ENCODE assay signal across 8 mouse cellular contexts in the genomic region with DNA sequence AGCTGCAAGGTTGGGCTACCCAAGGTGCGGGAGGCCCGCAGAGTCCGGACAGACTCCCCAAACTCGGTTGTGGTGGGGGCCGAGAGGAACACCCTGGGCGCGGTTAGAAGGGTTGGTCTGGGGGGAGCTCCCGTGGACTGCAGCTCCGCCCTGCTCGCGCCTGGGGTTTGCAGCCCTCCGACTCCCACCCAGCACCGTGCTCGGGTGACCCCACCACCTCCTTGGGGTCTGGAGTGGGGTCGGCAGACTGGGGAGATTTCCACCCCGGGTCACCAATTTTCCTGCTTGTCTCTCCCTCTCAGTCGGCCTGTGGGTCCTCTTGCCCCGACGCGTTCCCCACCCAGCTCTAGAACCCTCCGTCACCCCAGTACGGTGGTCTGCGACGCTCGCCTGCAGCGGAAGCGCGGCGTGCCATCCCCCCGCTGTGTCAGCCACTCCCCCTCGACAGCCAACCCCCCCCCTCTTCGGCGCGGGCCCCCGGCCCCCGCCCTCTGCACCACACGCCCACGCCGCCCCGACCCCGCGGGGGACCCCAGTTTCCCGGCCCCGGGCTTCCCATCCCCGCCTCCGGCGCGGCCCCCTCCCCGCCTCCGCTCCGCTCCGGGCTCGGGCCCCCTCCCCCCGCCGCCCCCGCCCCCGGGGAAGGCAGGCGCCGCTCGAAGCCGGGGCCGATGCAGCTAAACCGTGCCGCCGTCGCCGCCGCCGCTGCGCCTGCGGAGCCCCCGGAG. TPM values are rescaled to one million over a fixed set of nuclear protein-coding genes. Genes with fewer than 3 reads are reported as not detected.
DNase-seq lines count a peak whose midpoint lies in the region; ATAC-seq lines count a peak whose summit lies in the region.

Shank3 (plus strand) TSS at position 663 of the 728 bp plus-strand sequence.

- no peaks in the 10 kb centered on the region for H3K9me3 ChIP-seq in forebrain, embryonic 15.5 days
- H3K9me3 ChIP-seq in hindbrain, embryonic 14.5 days (ENCODE audit: control insufficient read depth, low read length), result no peaks in the 10 kb centered on the region
- H3K9me3 ChIP-seq in liver, embryonic 15.5 days (replicated peaks), result no peaks in the 10 kb centered on the region
- H3K9me3 ChIP-seq in stomach, embryonic 15.5 days, result no peaks in the 10 kb centered on the region

- H3K9ac ChIP-seq in forebrain, embryonic 15.5 days (replicated peaks), result peak within 1 kb of the TSS; percentile 70
- peak within 1 kb of the TSS; percentile 91 for H3K9ac ChIP-seq in hindbrain, embryonic 14.5 days
- H3K9ac ChIP-seq in liver, embryonic 15.5 days, result peak within 1 kb of the TSS; percentile 39; the same call in 1 of the 2 replicates
- H3K9ac ChIP-seq in stomach, embryonic 15.5 days, result peak within 1 kb of the TSS; percentile 34

- WGBS in forebrain, embryonic 15.5 days, result under 1% methylated on average over 57 of the region's 72 CpGs
- under 1% methylated on average over 41 of the region's 72 CpGs for WGBS in hindbrain, embryonic 14.5 days
- under 1% methylated on average over 42 of the region's 72 CpGs for WGBS in liver, embryonic 15.5 days (ENCODE audit: insufficient replicate concordance)
- WGBS in stomach, embryonic 15.5 days, result under 1% methylated on average over 46 of the region's 72 CpGs

- peaks cover 4% of the 10 kb centered on the region; the same call in 1 of the 2 replicates for H3K36me3 ChIP-seq in forebrain, embryonic 15.5 days
- peaks cover 12% of the 10 kb centered on the region for H3K36me3 ChIP-seq in hindbrain, embryonic 14.5 days (replicated peaks; ENCODE audit: control insufficient read depth, insufficient read depth)
- no peaks in the 10 kb centered on the region for H3K36me3 ChIP-seq in liver, embryonic 15.5 days (replicated peaks)
- H3K36me3 ChIP-seq in stomach, embryonic 15.5 days, result no peaks in the 10 kb centered on the region

- peak within 1 kb of the TSS; percentile 81 for H3K4me2 ChIP-seq in forebrain, embryonic 15.5 days (replicated peaks)
- H3K4me2 ChIP-seq in hindbrain, embryonic 14.5 days (replicated peaks), result peak within 1 kb of the TSS; percentile 91
- peak within 1 kb of the TSS; percentile 92 for H3K4me2 ChIP-seq in liver, embryonic 15.5 days
- H3K4me2 ChIP-seq in stomach, embryonic 15.5 days, result peak within 1 kb of the TSS; percentile 93

- H3K27me3 ChIP-seq in forebrain, embryonic 15.5 days, result peaks cover 7% of the 10 kb centered on the region; the same call in 1 of the 2 replicates
- H3K27me3 ChIP-seq in hindbrain, embryonic 14.5 days (ENCODE audit: control insufficient read depth, insufficient read depth, low read length), result no peaks in the 10 kb centered on the region
- peaks cover 55% of the 10 kb centered on the region for H3K27me3 ChIP-seq in liver, embryonic 15.5 days
- peaks cover 14% of the 10 kb centered on the region; the same call in 1 of the 2 replicates for H3K27me3 ChIP-seq in stomach, embryonic 15.5 days (replicated peaks)

- DNase-seq in kidney, postnatal 10 days, result peak; percentile 67
- no peak for DNase-seq in kidney, postnatal 25 days
- DNase-seq in adrenal gland, postnatal 25 days, result peak; percentile 38
- DNase-seq in hindbrain, embryonic 14.5 days (ENCODE audit: low spot score), result peak; percentile 32
- no peak for DNase-seq in natural killer cell, adult 2 months (ENCODE audit: low spot score in 2 of 2)

- H3K4me1 ChIP-seq in forebrain, embryonic 15.5 days, result peaks cover 17% of the 10 kb centered on the region
- peaks cover 32% of the 10 kb centered on the region for H3K4me1 ChIP-seq in hindbrain, embryonic 14.5 days (replicated peaks; ENCODE audit: control insufficient read depth, insufficient read depth, low read length)
- peaks cover 30% of the 10 kb centered on the region for H3K4me1 ChIP-seq in liver, embryonic 15.5 days (replicated peaks)
- peaks cover 10% of the 10 kb centered on the region; the same call in 1 of the 2 replicates for H3K4me1 ChIP-seq in stomach, embryonic 15.5 days

- ATAC-seq in forebrain, embryonic 15.5 days (replicated peaks), result peak; percentile 59
- ATAC-seq in hindbrain, embryonic 14.5 days (ENCODE audit: low FRiP score), result peak; percentile 49
- 0 out of 2 replicates have a peak, but pooled peaks have one; percentile 17 for ATAC-seq in liver, embryonic 15.5 days (ENCODE audit: insufficient read depth)
- peak; percentile 11; the same call in 1 of the 2 replicates for ATAC-seq in stomach, embryonic 15.5 days (ENCODE audit: insufficient read depth, low FRiP score, low read depth)

- H3K4me3 ChIP-seq in forebrain, embryonic 15.5 days, result peak within 1 kb of the TSS; percentile 92
- peak within 1 kb of the TSS; percentile 88 for H3K4me3 ChIP-seq in hindbrain, embryonic 14.5 days (replicated peaks; ENCODE audit: low read length)
- H3K4me3 ChIP-seq in liver, embryonic 15.5 days (replicated peaks), result peak within 1 kb of the TSS; percentile 65
- peak within 1 kb of the TSS; percentile 74 for H3K4me3 ChIP-seq in stomach, embryonic 15.5 days (replicated peaks)

- H3K27ac ChIP-seq in forebrain, embryonic 15.5 days (replicated peaks), result peak within 1 kb of the TSS; percentile 76
- peak within 1 kb of the TSS; percentile 87 for H3K27ac ChIP-seq in hindbrain, embryonic 14.5 days
- H3K27ac ChIP-seq in liver, embryonic 15.5 days (replicated peaks), result no peak within 1 kb of the TSS
- peak within 1 kb of the TSS; percentile 35; the same call in 1 of the 2 replicates for H3K27ac ChIP-seq in stomach, embryonic 15.5 days

RNA-seq across cellular contexts. Expression of gene Shank3, which starts in this region (rescaled TPM):
- 34.3 and 52.2 TPM in 2 replicates for total RNA-seq in adrenal gland, postnatal 25 days (2021)
- polyA plus RNA-seq in forebrain, embryonic 15.5 days (2015; fragmentation: Nextera tagmentation; extraction: Ambion mirVana), result 10.7 and 13.0 TPM in 2 replicates
- polyA plus RNA-seq in hindbrain, embryonic 14.5 days (2014; fragmentation: Nextera tagmentation; extraction: Ambion mirVana), result 8.6 and 9.6 TPM in 2 replicates
- 0.51 and 0.93 TPM in 2 replicates for polyA plus RNA-seq in liver, embryonic 15.5 days (2015; fragmentation: Nextera tagmentation; extraction: Ambion mirVana)
- 1.7 and 1.9 TPM in 2 replicates for polyA plus RNA-seq in stomach, embryonic 15.5 days (2015; fragmentation: Nextera tagmentation; extraction: Ambion mirVana)

Comparison
In these comparisons a context has a peak if more than half of its experiments do, and no peak if none do; other contexts are left out.
1. DNase-seq: peak in kidney, postnatal 10 days (single experiment), adrenal gland, postnatal 25 days (single experiment) and hindbrain, embryonic 14.5 days (single experiment); none in kidney, postnatal 25 days (0 of 2) and natural killer cell, adult 2 months (0 of 2).
2. Peak in ATAC-seq, H3K4me3 ChIP-seq, H3K9ac ChIP-seq and H3K4me2 ChIP-seq in liver, embryonic 15.5 days; RNA of the gene not detected or under 1 TPM.
3. H3K9ac ChIP-seq: peak in every context shown above with its lines; median percentile 91 in hindbrain, embryonic 14.5 days; 70 in forebrain, embryonic 15.5 days; 39 in liver, embryonic 15.5 days; 34 in stomach, embryonic 15.5 days.
4. Peak in every context shown above with its lines, with median percentiles within 50 percentile points of each other: ATAC-seq, H3K4me2 ChIP-seq and H3K4me3 ChIP-seq.